Mouse (Mus musculus) liver, embryonic 16.5 days (tissue): ENCODE results near the gene Cry1. TPM values are rescaled to one million over a fixed set of nuclear protein-coding genes. Genes with fewer than 3 reads are reported as not detected.

ENCODE experiments used
- ATAC-seq: fragments of 200-750 bp; cut with Nextera tagmentation; 2 replicates; pipeline ENCODE4 v1.8.0; 2017; ENCODE audit warnings: low read depth, mild to moderate bottlenecking, moderate number of reproducible peaks, moderate library complexity
- H3K27ac ChIP-seq: fragments of 300-500 bp; sonication (generic); 2 replicates; pipeline ENCODE4 v1.5.1; 2014; ENCODE audit warnings: mild to moderate bottlenecking, low read length
- H3K27me3 ChIP-seq: fragments of 300-500 bp; sonication (generic); 2 replicates; pipeline ENCODE4 v1.6.1; 2014; ENCODE audit warnings: low read depth, low read length, mixed read lengths; ENCODE audit not compliant: control insufficient read depth, insufficient read depth
- H3K36me3 ChIP-seq: fragments of 300-500 bp; sonication (generic); 2 replicates; pipeline ENCODE4 v1.6.1; 2014; ENCODE audit warnings: mild to moderate bottlenecking; ENCODE audit not compliant: control insufficient read depth, insufficient read depth
- H3K4me1 ChIP-seq: fragments of 300-500 bp; sonication (generic); 2 replicates; pipeline ENCODE4 v1.6.1; 2014; ENCODE audit warnings: low read depth, low read length, mixed read lengths; ENCODE audit not compliant: control insufficient read depth
- H3K4me2 ChIP-seq: fragments of 300-500 bp; sonication (generic); 2 replicates; pipeline ENCODE4 v1.6.1; 2014; ENCODE audit warnings: low read depth, low read length, mixed read lengths
- H3K4me3 ChIP-seq: fragments of 300-500 bp; sonication (generic); 2 replicates; pipeline ENCODE4 v1.5.1; 2014; ENCODE audit warnings: low read depth, mild to moderate bottlenecking, low read length
- H3K9ac ChIP-seq: fragments of 300-500 bp; sonication (generic); 2 replicates; pipeline ENCODE4 v1.6.1; 2014; ENCODE audit warnings: low read depth, low read length
- H3K9me3 ChIP-seq: fragments of 300-500 bp; sonication (generic); replicated peaks from 2 replicates; pipeline ENCODE4 v1.6.1; 2016; ENCODE audit warnings: low read length; ENCODE audit not compliant: control insufficient read depth
- WGBS: fragments of 180-500 bp; shearing (Covaris S2); extraction: QIAGEN DNeasy Blood & Tissue Kit; methylation state at CpG from one replicate; pipeline ENCODE4 v1.1.7; 2014; ENCODE audit not compliant: insufficient replicate concordance; 5-methylcytosine and 5-hydroxymethylcytosine counted together
- polyA plus RNA-seq: library from polyadenylated mRNA; unstranded; fragments of >200 nt; fragmentation: Nextera tagmentation; extraction: Ambion mirVana; gene quantifications from 2 replicates; pipeline ENCODE4 v1.2.1, GENCODE M21; 2015

Cry1 gene
- polyA plus RNA-seq, 1 experiment from 2014 or later = 5.7 TPM

DNA sequence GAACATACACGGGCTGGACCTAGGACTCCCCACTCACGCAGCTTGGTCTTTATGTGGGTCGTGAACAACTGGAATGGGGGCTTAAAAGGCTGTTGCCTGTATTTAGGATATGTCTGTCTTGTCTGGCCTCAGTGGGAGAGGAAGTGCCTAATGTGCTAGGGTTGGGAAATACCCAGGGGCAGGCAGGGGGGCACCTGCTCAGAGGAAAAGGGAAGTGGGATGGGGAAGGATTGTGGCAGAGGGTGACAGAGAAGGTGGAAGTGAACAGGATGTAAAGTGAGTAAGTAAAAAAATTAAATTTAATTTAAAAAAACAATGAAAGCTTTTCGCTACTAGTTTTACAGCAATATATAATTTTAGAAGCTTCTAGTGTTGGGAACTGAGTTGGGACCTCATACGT is 9.7 kb upstream of the Cry1 start:
- Histone ChIP-seq H3K4me1 (no peaks in the 10 kb centered on the region), H3K9ac (no peak overlapping the region), H3K9me3 (no peaks in the 10 kb centered on the region), H3K27ac (no peak overlapping the region), H3K4me3 (no peak overlapping the region), H3K27me3 (no peaks in the 10 kb centered on the region), H3K4me2 (no peak overlapping the region), H3K36me3 (no peaks in the 10 kb centered on the region)
- WGBS = 35% methylated on average over 5 of the region's 5 CpGs
- no peak for ATAC-seq

DNA sequence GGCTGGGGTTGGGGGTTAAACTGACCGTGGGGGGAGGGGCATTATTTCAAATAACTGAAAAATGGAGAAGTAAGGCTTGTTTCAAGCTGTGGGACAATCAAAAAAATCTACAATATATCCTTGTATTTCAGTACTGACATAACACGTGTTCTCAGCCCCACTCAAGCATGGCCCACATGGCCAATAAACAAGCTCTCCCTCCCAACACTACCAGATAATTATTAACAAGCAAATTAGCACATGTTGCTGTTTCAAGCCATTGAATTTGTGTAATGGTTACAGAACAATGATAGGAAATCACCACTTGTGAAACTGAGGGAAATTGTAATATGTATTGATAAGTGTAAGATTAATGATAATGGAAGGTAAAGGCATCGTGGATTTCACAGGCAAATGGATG is 8.5 kb upstream of the Cry1 start:
- no peaks in the 10 kb centered on the region for H3K9me3 ChIP-seq
- no peaks in the 10 kb centered on the region for H3K4me1 ChIP-seq
- no peak for ATAC-seq
- H3K4me3 ChIP-seq = no peak overlapping the region
- no peaks in the 10 kb centered on the region for H3K36me3 ChIP-seq
- no peak overlapping the region for H3K27ac ChIP-seq
- no peak overlapping the region for H3K9ac ChIP-seq
- no peak overlapping the region for H3K4me2 ChIP-seq
- WGBS = 40% methylated on average over 3 of the region's 3 CpGs
- no peaks in the 10 kb centered on the region for H3K27me3 ChIP-seq

DNA sequence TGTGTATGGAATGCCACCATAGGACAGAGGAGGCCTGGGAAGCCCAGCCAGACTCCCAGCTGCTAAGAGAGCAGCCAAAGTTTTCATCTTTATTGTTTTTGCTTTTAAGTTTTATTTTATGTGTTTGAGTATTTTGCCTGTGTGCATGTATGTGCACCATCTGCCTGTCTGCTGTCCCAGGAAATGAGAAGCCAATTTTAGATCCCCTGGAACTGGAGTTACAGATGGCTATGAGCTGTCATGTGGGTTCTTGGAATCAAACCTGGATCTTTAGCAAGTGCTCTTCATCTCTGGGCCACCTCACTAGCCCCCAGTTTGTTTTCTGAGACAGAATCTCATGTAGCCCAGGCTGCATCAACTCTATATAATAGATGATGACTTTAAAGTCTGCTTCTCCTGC is 5.8 kb upstream of the Cry1 start:
- Histone ChIP-seq H3K4me1 (no peaks in the 10 kb centered on the region), H3K9me3 (no peaks in the 10 kb centered on the region), H3K4me2 (no peak overlapping the region), H3K36me3 (no peaks in the 10 kb centered on the region), H3K27me3 (no peaks in the 10 kb centered on the region), H3K27ac (no peak overlapping the region), H3K9ac (no peak overlapping the region), H3K4me3 (no peak overlapping the region)
- ATAC-seq = no peak

DNA sequence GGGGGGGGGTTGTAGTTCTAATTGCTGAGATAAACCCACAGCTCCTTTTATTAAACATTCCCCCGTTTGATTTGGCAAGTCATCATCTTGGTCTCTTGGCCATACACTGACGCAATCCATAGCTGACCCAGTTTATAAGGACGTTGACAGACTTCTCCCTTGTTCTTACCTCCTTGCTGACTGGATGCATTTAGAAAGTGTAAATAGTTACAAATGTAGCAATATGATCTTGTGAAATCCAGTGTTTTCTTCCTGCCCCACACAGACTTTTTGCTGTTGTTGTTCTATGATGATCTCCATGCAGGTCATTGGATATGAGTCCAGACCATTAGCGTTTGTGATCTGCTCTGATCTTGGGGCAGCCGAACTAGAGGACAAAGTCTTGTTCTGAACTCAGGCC is 5.1 kb upstream of the Cry1 start:
- Histone ChIP-seq H3K4me1 (no peaks in the 10 kb centered on the region), H3K27me3 (peaks cover 5% of the 10 kb centered on the region), H3K4me2 (no peak overlapping the region), H3K36me3 (no peaks in the 10 kb centered on the region), H3K9me3 (no peaks in the 10 kb centered on the region), H3K9ac (no peak overlapping the region), H3K27ac (no peak overlapping the region), H3K4me3 (no peak overlapping the region)
- 47% methylated on average over 5 of the region's 5 CpGs for WGBS
- ATAC-seq = no peak

DNA sequence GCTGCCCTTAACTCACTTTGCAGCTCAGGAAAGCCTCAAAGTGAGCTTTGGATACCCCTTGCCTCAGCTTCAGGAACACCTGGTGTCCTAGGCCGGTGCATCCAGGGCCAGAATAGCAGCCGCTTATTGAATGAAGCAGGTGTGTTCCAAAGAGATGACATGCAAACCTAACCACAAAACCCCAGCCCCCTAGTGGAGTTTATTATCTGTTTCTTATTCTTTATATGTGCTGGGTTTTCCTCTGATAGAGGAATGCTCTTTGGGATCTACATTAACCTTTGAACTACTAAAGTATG is 1.6 kb upstream of the Cry1 start:
- Histone ChIP-seq H3K9ac (no peak overlapping the region), H3K4me3 (no peak overlapping the region), H3K9me3 (no peaks in the 10 kb centered on the region), H3K27me3 (peaks cover 17% of the 10 kb centered on the region), H3K4me1 (no peaks in the 10 kb centered on the region; the same call in 1 of the 2 replicates), H3K4me2 (no peak overlapping the region), H3K36me3 (no peaks in the 10 kb centered on the region), H3K27ac (no peak overlapping the region)
- ATAC-seq = no peak
- WGBS = 65% methylated on average over 2 of the region's 2 CpGs

DNA sequence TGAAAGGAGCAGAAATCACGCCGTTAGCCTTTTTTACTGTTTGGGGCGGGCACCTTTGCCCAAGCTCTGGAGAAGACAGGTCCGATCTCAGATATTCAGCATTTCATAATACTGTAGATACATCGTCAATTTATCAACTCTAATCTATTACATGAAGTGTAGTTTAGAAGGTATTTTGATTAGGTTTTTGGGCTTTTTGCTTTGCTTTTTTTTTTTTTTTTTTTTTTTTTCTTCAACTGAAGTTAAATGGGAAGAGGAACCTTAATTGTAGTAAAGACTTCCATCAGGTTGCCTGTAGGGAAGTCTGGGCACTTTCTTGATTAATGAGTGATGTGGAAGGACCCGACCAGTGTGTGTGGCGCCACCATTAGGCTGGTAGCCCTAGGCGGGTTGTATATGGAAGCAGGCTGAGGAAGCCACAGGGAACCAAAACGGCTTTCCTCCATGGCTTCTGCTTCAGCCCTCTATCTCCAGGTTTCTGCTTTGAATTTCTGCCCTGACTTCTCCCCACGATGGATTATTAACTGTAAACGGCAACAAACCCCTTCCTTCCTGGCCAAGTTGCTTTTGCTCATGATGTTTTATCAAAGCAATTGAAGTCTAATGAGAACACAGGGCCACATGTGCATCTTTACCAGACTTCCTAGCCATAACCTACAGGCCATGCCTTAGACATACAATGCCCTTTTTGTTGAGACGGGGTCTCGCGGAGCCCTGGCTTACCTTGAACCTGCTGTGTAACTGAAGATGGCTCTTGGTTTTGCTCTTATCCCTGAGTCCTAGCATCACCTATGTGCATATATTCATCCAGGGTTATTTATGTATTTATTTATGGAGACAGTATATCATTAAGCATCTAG is 1.0 kb upstream of the Cry1 start:
- peak overlapping the region; percentile 79 for H3K4me2 ChIP-seq
- H3K27me3 ChIP-seq = peaks cover 17% of the 10 kb centered on the region
- no peak for ATAC-seq
- no peaks in the 10 kb centered on the region for H3K36me3 ChIP-seq
- H3K9ac ChIP-seq = peak overlapping the region; percentile 59
- H3K9me3 ChIP-seq = no peaks in the 10 kb centered on the region
- H3K4me3 ChIP-seq = peak overlapping the region; percentile 72
- 26% methylated on average over 14 of the region's 14 CpGs for WGBS
- H3K27ac ChIP-seq = peak overlapping the region; percentile 69
- H3K4me1 ChIP-seq = no peaks in the 10 kb centered on the region; the same call in 1 of the 2 replicates

DNA sequence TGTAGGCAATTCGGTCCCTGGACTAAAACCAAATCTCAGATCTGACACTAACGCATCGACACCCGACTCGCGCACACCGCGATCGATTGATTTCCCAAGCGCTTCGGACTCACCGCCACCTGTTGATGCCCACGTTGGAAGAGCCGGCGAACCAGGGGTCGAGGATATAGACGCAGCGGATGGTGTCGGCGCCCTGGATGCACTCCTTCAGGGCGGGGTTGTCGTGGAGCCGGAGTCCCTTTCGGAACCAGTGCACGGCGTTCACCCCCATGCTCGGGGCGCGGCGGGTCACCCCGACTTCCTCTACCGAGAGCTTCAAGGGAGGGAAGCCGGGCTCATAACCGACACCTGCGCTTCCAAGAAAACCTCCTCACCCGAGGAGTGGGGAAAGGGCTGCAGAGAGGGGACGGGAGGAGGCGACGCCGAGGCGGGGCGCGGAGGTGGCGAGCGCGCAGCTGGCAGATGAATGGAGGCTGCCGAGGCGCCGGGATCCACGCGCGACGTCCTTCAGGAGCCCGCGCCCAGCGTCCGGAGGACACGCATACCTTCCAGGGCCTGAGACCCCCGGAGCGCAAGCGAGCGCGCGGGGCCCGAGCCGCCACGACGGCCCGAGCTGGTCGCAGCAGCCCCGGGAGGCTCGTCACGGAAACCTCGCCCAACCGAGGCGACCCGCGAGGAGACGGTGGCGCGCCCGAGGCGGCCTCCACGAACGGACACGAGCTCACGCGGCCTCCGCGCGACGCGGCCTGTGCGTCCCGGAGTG is 482 bp downstream of the Cry1 start:
- Histone ChIP-seq H3K9ac (peak overlapping the region; percentile 67), H3K27ac (no peak overlapping the region), H3K36me3 (no peaks in the 10 kb centered on the region), H3K4me3 (peak overlapping the region; percentile 72), H3K9me3 (no peaks in the 10 kb centered on the region), H3K4me2 (peak overlapping the region; percentile 79), H3K27me3 (peaks cover 17% of the 10 kb centered on the region), H3K4me1 (no peaks in the 10 kb centered on the region; the same call in 1 of the 2 replicates)
- under 1% methylated on average over 95 of the region's 95 CpGs for WGBS
- ATAC-seq = peak; percentile 3; the same call in 1 of the 2 replicates

DNA sequence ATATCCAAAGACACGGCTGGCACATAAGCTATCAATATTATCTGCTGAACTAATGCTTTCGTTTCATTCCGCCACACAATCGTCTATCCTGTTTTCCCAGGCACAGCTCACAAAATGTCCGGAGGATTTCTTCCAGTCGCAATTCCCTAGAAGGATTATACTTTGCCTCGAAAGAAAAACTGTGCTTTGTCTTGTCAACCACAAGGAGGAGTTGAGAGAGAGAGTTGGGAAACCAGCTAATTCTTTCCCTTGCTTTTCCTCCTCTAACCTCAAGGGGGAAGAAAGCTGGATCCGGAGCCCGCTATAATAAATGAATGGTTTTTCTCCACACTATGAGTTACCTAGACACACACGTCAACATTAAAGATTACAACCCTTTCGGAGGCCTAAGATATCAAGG is 1.2 kb downstream of the Cry1 start:
- peaks cover 17% of the 10 kb centered on the region for H3K27me3 ChIP-seq
- H3K4me1 ChIP-seq = no peaks in the 10 kb centered on the region; the same call in 1 of the 2 replicates
- H3K9ac ChIP-seq = no peak overlapping the region
- ATAC-seq = no peak
- no peak overlapping the region for H3K27ac ChIP-seq
- H3K36me3 ChIP-seq = no peaks in the 10 kb centered on the region
- H3K4me2 ChIP-seq = peak overlapping the region; percentile 79
- H3K9me3 ChIP-seq = no peaks in the 10 kb centered on the region
- 2% methylated on average over 11 of the region's 11 CpGs for WGBS
- H3K4me3 ChIP-seq = peak overlapping the region; percentile 72

DNA sequence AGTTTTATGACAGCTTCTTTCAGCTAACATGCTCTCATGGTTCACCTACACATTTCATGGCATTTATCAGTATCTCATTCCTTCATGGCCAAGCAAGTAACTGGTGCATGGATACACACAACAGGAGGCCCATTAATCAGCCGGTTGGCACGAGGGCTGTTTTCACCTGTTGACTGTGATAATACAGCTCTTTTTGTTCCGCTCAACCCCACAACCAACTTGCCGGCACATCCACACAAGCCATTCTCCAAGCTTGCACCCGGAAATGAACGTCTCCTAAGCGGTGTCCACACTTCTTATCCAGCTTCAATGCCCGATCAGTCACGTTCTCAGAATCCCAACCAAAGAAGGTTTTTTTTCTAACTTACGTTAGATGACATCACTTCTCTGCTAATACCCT is 2.1 kb downstream of the Cry1 start:
- Histone ChIP-seq H3K4me3 (no peak overlapping the region), H3K4me1 (no peaks in the 10 kb centered on the region; the same call in 1 of the 2 replicates), H3K9ac (no peak overlapping the region), H3K9me3 (no peaks in the 10 kb centered on the region), H3K27ac (no peak overlapping the region), H3K27me3 (peaks cover 17% of the 10 kb centered on the region), H3K4me2 (0 out of 2 replicates have a peak overlapping the region, but pooled peaks have one; percentile 79), H3K36me3 (no peaks in the 10 kb centered on the region)
- no peak for ATAC-seq
- WGBS = 76% methylated on average over 10 of the region's 10 CpGs
